Mouse (Mus musculus) stomach, embryonic 15.5 days (tissue): ENCODE measurements around the gene Pign. TPM values are rescaled to one million over a fixed set of nuclear protein-coding genes. Genes with fewer than 3 reads are reported as not detected.
A peak's percentile ranks its signal among the peaks of the same experiment; 100 is the strongest.

Experiments
- ATAC-seq: fragments of 200-750 bp; cut with Nextera tagmentation; 2 replicates; pipeline ENCODE4 v1.8.0; 2017; ENCODE audit warnings: low read depth, moderate number of reproducible peaks, moderate TSS enrichment; ENCODE audit not compliant: insufficient read depth, low FRiP score
- H3K27ac ChIP-seq: fragments of 300-500 bp; sonication (generic); 2 replicates; pipeline ENCODE4 v1.5.1; 2015; ENCODE audit warnings: mild to moderate bottlenecking, inconsistent platforms
- H3K27me3 ChIP-seq: fragments of 300-500 bp; sonication (generic); replicated peaks from 2 replicates; pipeline ENCODE4 v1.6.1; 2015; ENCODE audit warnings: inconsistent platforms
- H3K36me3 ChIP-seq: fragments of 300-500 bp; sonication (generic); 2 replicates; pipeline ENCODE4 v1.6.1; 2015; ENCODE audit warnings: inconsistent platforms
- H3K4me1 ChIP-seq: fragments of 300-500 bp; sonication (generic); 2 replicates; pipeline ENCODE4 v1.6.1; 2015; ENCODE audit warnings: inconsistent platforms
- H3K4me2 ChIP-seq: fragments of 300-500 bp; sonication (generic); 2 replicates; pipeline ENCODE4 v1.6.1; 2015; ENCODE audit warnings: mild to moderate bottlenecking, inconsistent platforms
- H3K4me3 ChIP-seq: fragments of 300-500 bp; sonication (generic); replicated peaks from 2 replicates; pipeline ENCODE4 v1.5.1; 2015; ENCODE audit warnings: inconsistent platforms
- H3K9ac ChIP-seq: fragments of 300-500 bp; sonication (generic); 2 replicates; pipeline ENCODE4 v1.6.1; 2015; ENCODE audit warnings: inconsistent platforms
- H3K9me3 ChIP-seq: fragments of 300-500 bp; sonication (generic); 2 replicates; pipeline ENCODE4 v1.6.1; 2016; ENCODE audit warnings: inconsistent platforms
- WGBS: fragments of 180-500 bp; shearing (Covaris S2); methylation state at CpG from one replicate; pipeline ENCODE4 v1.1.7; 2015; 5-methylcytosine and 5-hydroxymethylcytosine counted together
- polyA plus RNA-seq: library from polyadenylated mRNA; unstranded; fragments of >200 nt; fragmentation: Nextera tagmentation; extraction: Ambion mirVana; gene quantifications from 2 replicates; pipeline ENCODE4 v1.2.1, GENCODE M21; 2015

The Pign gene
- polyA plus RNA-seq, 1 experiment from 2014 or later = 13.9 TPM

- Histone ChIP-seq H3K4me1 (no peaks in the 10 kb centered on the region), H3K9ac (no peak overlapping the region), H3K4me2 (no peak overlapping the region), H3K27ac (no peak overlapping the region), H3K9me3 (no peaks in the 10 kb centered on the region), H3K27me3 (no peaks in the 10 kb centered on the region), H3K36me3 (no peaks in the 10 kb centered on the region), H3K4me3 (no peak overlapping the region)
- ATAC-seq = no peak
These were observed 107.4 kb downstream of the Pign start for GRCm38 (mm10) chr1:105556078-105556477.

GRCm38 (mm10) chr1:105555192-105555718 lies 108.2 kb downstream of the Pign start:
- no peak overlapping the region for H3K4me3 ChIP-seq
- no peak overlapping the region for H3K9ac ChIP-seq
- H3K9me3 ChIP-seq = no peaks in the 10 kb centered on the region
- H3K27ac ChIP-seq = no peak overlapping the region
- ATAC-seq = no peak
- H3K4me1 ChIP-seq = no peaks in the 10 kb centered on the region
- H3K27me3 ChIP-seq = no peaks in the 10 kb centered on the region
- 26% methylated on average over 1 of the region's 1 CpGs for WGBS
- H3K36me3 ChIP-seq = no peaks in the 10 kb centered on the region
- no peak overlapping the region for H3K4me2 ChIP-seq

GRCm38 (mm10) chr1:105553130-105553529 lies 110.3 kb downstream of the Pign start:
- H3K27ac ChIP-seq = no peak overlapping the region
- H3K4me3 ChIP-seq = no peak overlapping the region
- WGBS = 89% methylated on average over 3 of the region's 3 CpGs
- no peaks in the 10 kb centered on the region for H3K27me3 ChIP-seq
- no peak for ATAC-seq
- no peaks in the 10 kb centered on the region for H3K9me3 ChIP-seq
- H3K9ac ChIP-seq = no peak overlapping the region
- H3K4me1 ChIP-seq = no peaks in the 10 kb centered on the region
- H3K36me3 ChIP-seq = no peaks in the 10 kb centered on the region
- H3K4me2 ChIP-seq = no peak overlapping the region

- Histone ChIP-seq H3K9me3 (no peaks in the 10 kb centered on the region), H3K27me3 (no peaks in the 10 kb centered on the region), H3K9ac (no peak overlapping the region), H3K4me1 (no peaks in the 10 kb centered on the region), H3K4me3 (no peak overlapping the region), H3K36me3 (no peaks in the 10 kb centered on the region), H3K27ac (no peak overlapping the region), H3K4me2 (no peak overlapping the region)
- no peak for ATAC-seq
These were observed 113.3 kb downstream of the Pign start for GRCm38 (mm10) chr1:105550163-105550562.

- no peaks in the 10 kb centered on the region for H3K36me3 ChIP-seq
- no peak overlapping the region for H3K4me2 ChIP-seq
- H3K9me3 ChIP-seq = no peaks in the 10 kb centered on the region
- H3K9ac ChIP-seq = no peak overlapping the region
- H3K4me1 ChIP-seq = no peaks in the 10 kb centered on the region
- no peak overlapping the region for H3K4me3 ChIP-seq
- H3K27ac ChIP-seq = no peak overlapping the region
- WGBS = 64% methylated on average over 4 of the region's 4 CpGs
- ATAC-seq = no peak
- no peaks in the 10 kb centered on the region for H3K27me3 ChIP-seq
These were observed 113.8 kb downstream of the Pign start for GRCm38 (mm10) chr1:105549648-105550047.

GRCm38 (mm10) chr1:105543051-105543450 lies 120.4 kb downstream of the Pign start:
- Histone ChIP-seq H3K9me3 (no peaks in the 10 kb centered on the region), H3K4me3 (no peak overlapping the region), H3K36me3 (peaks cover 11% of the 10 kb centered on the region), H3K4me2 (no peak overlapping the region), H3K9ac (no peak overlapping the region), H3K4me1 (no peaks in the 10 kb centered on the region), H3K27ac (no peak overlapping the region), H3K27me3 (no peaks in the 10 kb centered on the region)
- 90% methylated on average over 1 of the region's 1 CpGs for WGBS
- no peak for ATAC-seq

- no peak for ATAC-seq
- WGBS = 52% methylated on average over 2 of the region's 2 CpGs
- no peaks in the 10 kb centered on the region for H3K4me1 ChIP-seq
These were observed 139.7 kb downstream of the Pign start for GRCm38 (mm10) chr1:105523768-105524167.

GRCm38 (mm10) chr1:105522321-105522720 lies 141.2 kb downstream of the Pign start:
- 69% methylated on average over 2 of the region's 2 CpGs for WGBS
- ATAC-seq = no peak
- H3K9ac ChIP-seq = no peak overlapping the region
- no peak overlapping the region for H3K4me2 ChIP-seq
- no peak overlapping the region for H3K4me3 ChIP-seq
- no peaks in the 10 kb centered on the region for H3K4me1 ChIP-seq
- no peaks in the 10 kb centered on the region for H3K36me3 ChIP-seq
- H3K27me3 ChIP-seq = no peaks in the 10 kb centered on the region
- H3K27ac ChIP-seq = no peak overlapping the region
- H3K9me3 ChIP-seq = no peaks in the 10 kb centered on the region

More at GRCm38 (mm10) chr1:105523768-105524167, 139.7 kb downstream of the Pign start:
- Histone ChIP-seq H3K9me3 (no peaks in the 10 kb centered on the region), H3K9ac (no peak overlapping the region), H3K4me2 (no peak overlapping the region), H3K27ac (no peak overlapping the region), H3K4me3 (no peak overlapping the region), H3K36me3 (no peaks in the 10 kb centered on the region), H3K27me3 (no peaks in the 10 kb centered on the region)

GRCm38 (mm10) chr1:105518101-105518500 lies 145.4 kb downstream of the Pign start:
- no peaks in the 10 kb centered on the region for H3K36me3 ChIP-seq
- no peaks in the 10 kb centered on the region for H3K27me3 ChIP-seq
- no peak for ATAC-seq
- H3K9ac ChIP-seq = no peak overlapping the region
- no peak overlapping the region for H3K4me3 ChIP-seq
- no peak overlapping the region for H3K4me2 ChIP-seq
- no peaks in the 10 kb centered on the region for H3K9me3 ChIP-seq
- no peak overlapping the region for H3K27ac ChIP-seq
- H3K4me1 ChIP-seq = no peaks in the 10 kb centered on the region

GRCm38 (mm10) chr1:105507116-105507515 lies 156.4 kb downstream of the Pign start:
- 93% methylated on average over 1 of the region's 1 CpGs for WGBS
- Histone ChIP-seq H3K27me3 (no peaks in the 10 kb centered on the region), H3K9ac (no peak overlapping the region), H3K4me1 (no peaks in the 10 kb centered on the region), H3K9me3 (no peaks in the 10 kb centered on the region), H3K27ac (no peak overlapping the region), H3K36me3 (no peaks in the 10 kb centered on the region), H3K4me3 (no peak overlapping the region), H3K4me2 (no peak overlapping the region)
- no peak for ATAC-seq

GRCm38 (mm10) chr1:105492626-105493025 lies 170.9 kb downstream of the Pign start:
- no peak overlapping the region for H3K4me3 ChIP-seq
- ATAC-seq = no peak

GRCm38 (mm10) chr1:105489456-105489855 lies 174.0 kb downstream of the Pign start:
- 86% methylated on average over 3 of the region's 3 CpGs for WGBS
- ATAC-seq = no peak

More at GRCm38 (mm10) chr1:105492626-105493025, 170.9 kb downstream of the Pign start:
- no peak overlapping the region for H3K27ac ChIP-seq
- no peak overlapping the region for H3K9ac ChIP-seq
- H3K27me3 ChIP-seq = no peaks in the 10 kb centered on the region
- no peak overlapping the region for H3K4me2 ChIP-seq
- H3K9me3 ChIP-seq = no peaks in the 10 kb centered on the region
- 61% methylated on average over 5 of the region's 5 CpGs for WGBS
- no peaks in the 10 kb centered on the region for H3K4me1 ChIP-seq
- no peaks in the 10 kb centered on the region for H3K36me3 ChIP-seq

GRCm38 (mm10) chr1:105487037-105487436 lies 176.4 kb downstream of the Pign start:
- Histone ChIP-seq H3K4me2 (no peak overlapping the region), H3K27ac (peak overlapping the region; percentile 26; the same call in 1 of the 2 replicates), H3K9ac (no peak overlapping the region), H3K4me3 (no peak overlapping the region), H3K9me3 (no peaks in the 10 kb centered on the region), H3K4me1 (no peaks in the 10 kb centered on the region), H3K27me3 (no peaks in the 10 kb centered on the region), H3K36me3 (no peaks in the 10 kb centered on the region)
- 44% methylated on average over 4 of the region's 4 CpGs for WGBS
- ATAC-seq = peak; percentile 43; the same call in 1 of the 2 replicates

More at GRCm38 (mm10) chr1:105489456-105489855, 174.0 kb downstream of the Pign start:
- H3K27ac ChIP-seq = no peak overlapping the region
- no peaks in the 10 kb centered on the region for H3K4me1 ChIP-seq
- no peak overlapping the region for H3K4me2 ChIP-seq
- no peak overlapping the region for H3K4me3 ChIP-seq
- no peaks in the 10 kb centered on the region for H3K36me3 ChIP-seq
- no peaks in the 10 kb centered on the region for H3K9me3 ChIP-seq
- H3K9ac ChIP-seq = no peak overlapping the region
- no peaks in the 10 kb centered on the region for H3K27me3 ChIP-seq
